Mouse (Mus musculus) mature B cell (primary cell): ENCODE data around the gene Macrod2.

Experiments
- in situ Hi-C: fragments of 300-500 bp; cut with MboI; formaldehyde crosslinking; loops from 2 replicates; pipeline ENCODE4 v1.14.3; 2019

Macrod2 gene

GRCm38 (mm10) chr2:140911463-140911862 is 516.4 kb downstream of the Macrod2 start:
- in situ Hi-C loops, result no loop called here

DNA sequence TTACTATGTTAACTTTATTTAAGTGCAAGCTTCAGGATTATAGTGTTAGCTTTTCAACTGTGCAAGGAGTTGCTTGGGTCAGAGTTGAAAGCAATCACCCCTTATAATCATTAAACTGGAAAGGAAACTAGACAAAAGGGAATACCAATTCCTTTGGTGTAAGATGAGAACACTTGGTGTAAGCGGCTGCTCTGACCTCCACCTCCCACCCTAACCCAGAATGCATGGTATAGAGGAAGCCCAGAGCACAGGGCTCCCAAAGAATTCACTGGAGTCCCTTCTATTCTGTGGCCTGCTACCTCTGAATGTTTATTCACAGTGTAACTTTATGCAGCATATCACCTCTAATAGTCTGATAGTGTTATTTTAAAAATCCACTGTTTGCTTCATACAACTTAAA is 517.1 kb downstream of the Macrod2 start:
- in situ Hi-C loops, result no loop called here

GRCm38 (mm10) chr2:140912931-140913330 is 517.8 kb downstream of the Macrod2 start:
- in situ Hi-C loops, result no loop called here

GRCm38 (mm10) chr2:140913679-140914412 is 518.7 kb downstream of the Macrod2 start:
- in situ Hi-C loops, result no loop called here

DNA sequence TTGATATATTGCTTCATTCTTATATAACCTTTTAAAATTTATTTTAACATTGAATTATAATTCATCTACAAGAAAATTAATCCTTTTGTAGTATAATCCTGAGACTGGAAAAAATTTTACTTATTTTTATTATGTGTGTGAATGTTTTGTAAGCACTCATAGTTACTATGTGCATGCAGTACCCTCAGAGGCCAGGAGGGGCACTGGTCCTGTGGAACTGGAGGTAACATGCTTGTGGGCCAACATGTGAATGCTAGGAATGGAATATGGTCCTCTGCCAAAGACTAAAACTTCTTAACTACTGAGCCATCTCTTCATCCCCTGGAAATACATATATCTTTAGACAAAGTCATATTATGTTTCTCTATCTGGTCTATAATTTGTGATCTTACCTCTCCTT is 531.8 kb downstream of the Macrod2 start:
- in situ Hi-C loops, result no loop called here

DNA sequence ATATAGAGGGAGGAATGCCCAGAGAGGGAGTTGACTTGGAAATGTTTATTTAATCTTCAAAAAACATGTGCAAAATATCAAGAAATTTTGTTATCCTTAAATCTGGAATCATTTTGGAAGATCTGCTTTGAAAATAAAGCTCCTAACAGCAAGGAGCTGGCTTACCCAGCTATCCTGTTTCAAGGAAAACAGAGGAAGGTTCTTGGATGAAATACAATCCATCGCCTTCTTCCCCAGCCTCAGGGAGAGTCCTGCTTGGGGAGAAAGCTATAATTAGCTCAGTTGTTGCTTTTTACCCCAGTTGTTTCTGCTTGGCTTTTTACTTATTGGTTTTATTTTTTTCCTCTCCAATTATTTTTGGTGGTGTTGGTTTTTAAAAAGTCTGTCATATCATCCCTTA is 539.4 kb downstream of the Macrod2 start:
- in situ Hi-C loops, result no loop called here

GRCm38 (mm10) chr2:140949461-140949860 is 554.4 kb downstream of the Macrod2 start:
- in situ Hi-C loops, result no loop called here

- in situ Hi-C loops, result no loop called here
Observed at GRCm38 (mm10) chr2:140959246-140959645, 564.1 kb downstream of the Macrod2 start.

DNA sequence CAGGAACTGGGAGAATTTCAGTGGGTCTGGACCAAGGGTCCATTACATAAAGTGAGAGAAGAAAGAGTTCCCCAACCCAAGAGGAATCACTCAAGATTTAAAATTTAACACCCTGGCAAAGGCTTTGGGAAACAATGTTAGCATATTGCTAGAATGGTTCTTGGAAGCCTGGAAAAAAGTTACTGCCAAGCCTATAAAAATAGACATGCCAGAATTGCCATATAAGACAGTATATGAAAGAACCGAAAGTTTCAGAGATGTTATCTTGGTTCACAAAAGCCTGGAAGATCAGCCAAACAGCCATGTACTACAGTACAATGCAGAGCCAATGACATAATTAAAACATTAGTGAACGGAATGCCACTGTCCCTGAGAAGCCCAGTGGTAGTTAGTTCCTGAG is 575.1 kb downstream of the Macrod2 start:
- in situ Hi-C loops, result no loop called here

- in situ Hi-C loops, result no loop called here
Observed at GRCm38 (mm10) chr2:140971845-140972244, 576.7 kb downstream of the Macrod2 start.

- in situ Hi-C loops, result no loop called here
Observed at GRCm38 (mm10) chr2:140985670-140986372, 590.7 kb downstream of the Macrod2 start.

DNA sequence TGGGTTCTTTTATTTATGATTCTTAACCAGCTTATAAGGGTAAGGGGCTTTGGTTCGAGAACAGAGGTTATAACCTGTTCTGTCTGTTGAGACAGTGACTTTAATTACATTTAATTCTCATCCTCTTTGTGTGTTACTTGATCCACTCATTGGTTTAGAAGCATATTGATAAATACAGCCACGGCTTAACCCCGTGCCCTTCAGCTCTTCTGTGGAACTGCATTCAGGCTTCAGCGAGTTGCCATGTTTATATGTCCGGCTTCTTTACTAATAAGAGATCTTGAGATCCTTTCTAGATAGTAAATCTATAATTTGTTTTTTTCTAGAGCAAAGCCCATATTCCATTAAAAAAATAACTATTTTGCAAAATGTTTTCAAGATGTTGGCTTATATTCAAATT is 608.7 kb downstream of the Macrod2 start:
- in situ Hi-C loops, result no loop called here

DNA sequence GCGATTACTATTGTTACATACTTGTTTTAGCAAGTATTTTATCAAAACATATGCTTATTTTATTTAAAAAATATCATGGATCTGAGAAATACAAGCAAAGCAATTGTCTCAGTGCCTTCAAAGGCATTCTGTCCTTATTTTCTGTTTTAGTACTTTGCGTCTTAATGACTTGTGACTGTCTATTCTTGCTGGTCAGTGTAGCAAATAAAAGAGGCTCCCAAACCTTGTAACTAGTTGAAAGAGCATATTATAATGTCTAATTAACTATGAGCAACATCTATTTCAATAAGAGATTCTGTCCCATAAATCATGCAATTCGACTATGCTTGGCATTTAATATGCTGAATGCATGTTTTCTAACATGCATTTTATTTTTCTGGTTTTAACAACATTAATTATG is 609.2 kb downstream of the Macrod2 start:
- in situ Hi-C loops, result no loop called here

DNA sequence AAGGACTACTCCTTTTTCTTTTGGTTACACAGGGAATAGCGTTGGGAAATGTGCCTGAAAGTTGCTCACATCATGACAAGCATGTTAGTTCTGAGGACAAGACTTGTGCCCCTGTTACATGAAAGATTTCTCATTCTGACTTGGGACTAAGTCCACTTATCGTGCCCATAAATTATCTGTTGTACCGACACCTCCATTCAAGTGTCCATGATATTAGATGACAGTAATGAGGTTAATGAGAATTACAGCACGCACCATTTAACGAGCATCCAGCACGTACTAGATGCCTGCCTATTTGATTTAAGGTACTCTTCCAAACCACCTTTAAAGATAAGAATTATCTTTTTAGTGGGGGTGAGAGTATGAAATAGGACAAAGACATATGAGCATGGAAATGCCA is 610.5 kb downstream of the Macrod2 start:
- in situ Hi-C loops, result no loop called here

- in situ Hi-C loops, result no loop called here
Observed at GRCm38 (mm10) chr2:141007725-141008124, 612.6 kb downstream of the Macrod2 start.

- in situ Hi-C loops, result no loop called here
Observed at GRCm38 (mm10) chr2:141008458-141008857, 613.3 kb downstream of the Macrod2 start.

DNA sequence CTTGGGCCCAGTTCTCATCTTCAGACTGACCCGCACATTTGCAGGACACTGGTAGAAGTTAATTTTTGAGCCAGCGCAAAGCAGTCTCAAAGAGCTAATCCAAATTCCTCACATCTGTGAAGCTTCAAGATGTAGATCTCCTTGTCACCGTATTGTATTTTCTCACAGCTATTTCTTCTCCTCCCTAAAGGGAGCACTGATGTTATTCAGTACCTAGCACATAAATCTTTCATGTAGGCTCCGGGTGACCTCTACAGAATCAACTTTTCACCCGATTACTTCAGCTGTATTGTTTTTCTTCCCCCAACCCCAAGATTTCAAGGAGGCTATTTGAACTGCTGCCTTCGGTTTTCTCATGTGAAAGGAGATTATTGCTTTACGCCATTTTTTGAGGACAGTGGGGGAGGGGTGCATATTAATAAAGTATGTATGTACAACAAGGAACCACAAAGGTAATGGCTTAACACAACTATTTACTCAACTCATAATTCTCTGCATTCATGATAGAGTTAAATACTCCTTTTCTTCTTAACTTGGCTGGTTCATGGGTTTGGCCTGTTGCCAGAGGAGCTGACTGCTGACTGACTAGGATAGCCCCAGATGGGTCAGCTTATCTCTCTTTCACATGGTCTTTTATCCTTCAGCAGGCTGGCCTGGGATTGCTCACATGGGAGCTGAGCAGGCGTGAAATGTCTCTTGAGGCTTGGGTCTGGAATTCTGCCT is 618.5 kb downstream of the Macrod2 start:
- in situ Hi-C loops, result no loop called here

- in situ Hi-C loops, result no loop called here
Observed at GRCm38 (mm10) chr2:141022971-141023370, 627.9 kb downstream of the Macrod2 start.

GRCm38 (mm10) chr2:141023916-141024315 is 628.8 kb downstream of the Macrod2 start:
- in situ Hi-C loops, result no loop called here

DNA sequence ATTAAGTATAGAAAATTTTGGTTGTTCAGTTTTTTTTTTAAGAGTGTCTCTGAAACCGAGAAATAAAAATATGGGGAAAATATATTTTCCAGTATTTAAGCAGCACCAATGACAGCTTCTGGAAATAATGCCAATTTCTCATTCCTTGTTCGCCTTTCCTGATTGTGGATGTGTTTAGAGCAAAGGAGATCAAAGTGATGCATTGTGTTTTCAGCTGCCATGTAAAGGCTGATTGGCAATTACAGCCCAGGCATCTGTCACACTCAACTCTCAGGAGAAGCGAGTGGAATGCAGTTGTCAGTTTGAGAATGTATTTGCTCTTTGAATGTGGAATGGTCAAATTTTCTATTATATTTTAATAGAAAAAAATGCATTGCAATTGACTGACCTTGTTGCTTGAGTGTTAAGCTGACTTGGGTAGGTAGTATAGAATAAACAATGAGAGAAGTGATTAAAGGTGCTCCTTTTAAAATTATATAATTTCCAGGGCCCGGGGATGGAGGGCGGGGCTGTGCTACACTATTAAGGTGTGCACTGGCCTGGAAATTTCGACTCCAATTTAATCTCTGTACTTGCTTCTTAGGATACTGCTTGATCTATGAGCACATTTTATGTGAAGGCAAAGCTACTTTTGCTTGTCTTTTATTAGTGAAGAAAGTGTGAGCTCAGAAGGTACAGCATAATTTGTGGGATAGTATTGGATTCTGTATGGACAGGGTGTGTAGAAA is 629.4 kb downstream of the Macrod2 start:
- in situ Hi-C loops, result no loop called here

DNA sequence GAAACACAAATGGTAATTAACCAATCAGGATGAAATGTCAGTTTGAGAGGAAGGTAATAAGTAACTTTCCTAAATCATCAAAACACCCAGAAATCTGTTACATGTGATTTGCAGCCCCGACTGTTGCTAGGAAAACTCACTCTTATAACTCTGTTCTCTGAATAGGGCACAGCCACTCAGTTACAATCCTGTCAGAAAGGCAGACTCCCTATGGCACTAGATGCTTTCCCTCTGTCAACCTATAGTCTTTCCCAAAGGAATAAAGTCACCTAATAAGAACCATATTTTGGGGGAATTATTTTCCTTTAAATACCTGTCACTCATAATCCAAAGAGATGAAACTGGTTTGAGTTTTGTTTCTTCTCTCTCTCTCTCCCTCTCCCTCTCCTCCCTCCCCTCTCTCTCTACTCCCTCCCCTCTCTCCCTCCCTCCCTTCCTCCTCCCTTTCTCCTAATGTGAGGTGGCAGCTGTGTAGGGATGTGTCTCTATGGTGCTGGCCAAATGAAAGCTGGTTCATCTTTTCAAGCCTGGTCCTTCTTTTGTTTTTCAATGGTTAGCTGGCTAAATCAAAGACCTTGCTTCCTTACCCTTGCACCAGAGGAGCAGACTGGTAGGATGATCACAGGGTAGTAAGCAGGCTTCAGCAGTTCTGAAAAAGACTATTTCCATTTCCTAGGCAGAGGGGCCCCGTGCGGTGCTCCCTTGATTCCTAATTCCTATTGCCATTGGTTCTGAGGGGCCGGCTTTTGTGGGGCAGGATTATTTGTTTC is 661.8 kb downstream of the Macrod2 start:
- in situ Hi-C loops, result no loop called here
